Mouse (Mus musculus) limb, embryonic 10.5 days (tissue): ENCODE results near the gene Pgm3. TPM values are rescaled to one million over a fixed set of nuclear protein-coding genes. Genes with fewer than 3 reads are reported as not detected.
"Not testable (repeated sequence)": the region's sequence is repeated elsewhere in the genome, so short reads cannot be mapped to it uniquely, and the experiment has no call there.

Experiments used
- DNase-seq: peaks from one replicate; pipeline ENCODE4 v3.0.0-alpha.2; 2017; ENCODE audit warnings: low spot score
- H3K27ac ChIP-seq: fragments of 300-500 bp; sonication (generic); 2 replicates; pipeline ENCODE4 v1.5.1; 2016; ENCODE audit warnings: mild to moderate bottlenecking
- H3K27me3 ChIP-seq: fragments of 300-500 bp; sonication (generic); 2 replicates; pipeline ENCODE4 v1.6.1; 2016; ENCODE audit warnings: low read depth, mild to moderate bottlenecking; ENCODE audit not compliant: poor library complexity, severe bottlenecking
- H3K36me3 ChIP-seq: fragments of 300-500 bp; sonication (generic); 2 replicates; pipeline ENCODE4 v1.6.1; 2016; ENCODE audit warnings: mild to moderate bottlenecking, moderate library complexity
- H3K4me1 ChIP-seq: fragments of 300-500 bp; sonication (generic); 2 replicates; pipeline ENCODE4 v1.6.1; 2016
- H3K4me3 ChIP-seq: fragments of 300-500 bp; sonication (generic); 2 replicates; pipeline ENCODE4 v1.5.1; 2016; ENCODE audit warnings: mild to moderate bottlenecking, moderate library complexity
- H3K9me3 ChIP-seq: fragments of 300-500 bp; sonication (generic); replicated peaks from 2 replicates; pipeline ENCODE4 v1.6.1; 2016; ENCODE audit warnings: mild to moderate bottlenecking
- WGBS: fragments of 180-500 bp; shearing (Covaris S2); methylation state at CpG from one replicate; pipeline ENCODE4 v1.1.7; 2016; 5-methylcytosine and 5-hydroxymethylcytosine counted together
- polyA plus RNA-seq: library from polyadenylated mRNA; unstranded; fragments of >200 nt; fragmentation: Nextera tagmentation; extraction: Ambion mirVana; gene quantifications from 2 replicates; pipeline ENCODE4 v1.2.1, GENCODE M21; 2016

The Pgm3 gene
- polyA plus RNA-seq = 34.2 and 37.2 TPM in 2 replicates

DNA sequence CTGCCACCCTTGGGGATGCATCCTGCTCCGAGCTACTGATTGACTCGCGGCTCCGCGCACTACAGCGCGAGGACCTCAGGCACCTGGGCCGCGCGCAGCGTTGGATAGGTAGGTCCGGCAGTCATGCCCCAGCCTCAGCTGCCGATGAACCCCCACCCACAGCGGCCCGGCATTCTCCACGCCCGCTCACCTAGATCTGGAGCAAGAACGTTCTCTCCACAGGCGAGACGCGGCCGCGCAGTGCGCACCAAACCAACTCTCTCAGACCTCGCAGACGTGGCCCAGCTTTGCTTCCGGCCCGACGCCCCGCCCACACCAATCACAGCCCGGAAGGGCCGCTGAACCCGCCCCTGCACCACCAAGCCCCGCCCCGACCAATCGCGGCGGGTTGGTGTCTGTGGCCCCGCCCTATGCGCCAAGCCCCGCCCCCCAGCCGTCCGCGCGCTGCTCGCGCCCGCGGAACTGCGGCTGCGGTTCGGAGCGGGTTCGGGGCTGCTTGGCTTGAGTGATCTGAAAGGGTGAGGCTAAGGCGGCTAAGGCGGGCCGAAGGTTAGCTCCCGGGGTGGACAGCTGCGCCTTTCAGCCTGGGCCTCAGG, at the start of gene Pgm3, which contains the start of gene Rwdd2a:
Pgm3 (minus strand) TSS at position 303 of the 596 bp plus-strand sequence.
Rwdd2a (plus strand) TSS at position 452 of the 596 bp plus-strand sequence.
- Histone ChIP-seq H3K4me3 (peak within 1 kb of the TSS; percentile 76), H3K9me3 (no peaks in the 10 kb centered on the region), H3K36me3 (peaks cover 28% of the 10 kb centered on the region), H3K27ac (peak within 1 kb of the TSS; percentile 80), H3K4me1 (peaks cover 17% of the 10 kb centered on the region), H3K27me3 (peaks cover 5% of the 10 kb centered on the region; the same call in 1 of the 2 replicates)
- DNase-seq = peak; percentile 98
- under 1% methylated on average over 59 of the region's 59 CpGs for WGBS

DNA sequence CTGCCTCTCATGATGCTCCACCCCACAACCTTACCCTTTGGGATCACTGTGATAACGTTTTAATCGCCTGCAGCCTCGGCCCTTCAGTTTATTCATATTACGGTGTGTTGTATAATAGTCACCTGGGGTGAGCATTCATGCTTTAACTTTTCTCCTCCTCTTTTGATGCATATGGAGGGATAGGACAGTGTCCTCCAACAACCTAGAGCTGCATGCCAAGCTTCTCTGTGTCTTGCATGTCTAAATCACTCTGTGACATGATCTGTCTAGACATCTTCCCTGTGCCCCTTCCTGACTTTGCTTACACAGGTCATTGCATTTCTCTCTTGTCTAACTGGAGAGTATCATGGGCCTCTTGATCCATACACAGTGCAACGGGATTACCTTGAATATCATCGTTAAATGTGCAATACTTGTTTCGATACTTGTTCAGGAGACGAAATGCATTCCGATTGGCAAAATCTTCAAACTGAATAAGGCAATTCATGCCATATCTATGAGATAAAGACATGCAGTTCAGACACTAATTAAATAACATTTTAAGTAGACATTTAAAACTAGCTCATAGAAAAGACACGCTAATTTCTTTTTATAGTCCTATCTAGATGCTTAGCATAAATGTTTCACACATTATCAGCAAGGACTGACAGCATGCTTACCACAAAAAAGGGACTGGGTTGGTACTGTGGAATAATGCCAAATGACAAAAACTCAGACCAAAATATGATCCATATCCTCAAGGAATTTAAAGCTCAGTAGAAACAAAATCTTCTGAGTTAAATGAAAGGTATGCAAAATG, 47.9 kb upstream of the Pgm3 start:
- Histone ChIP-seq H3K9me3 (no peaks in the 10 kb centered on the region), H3K27me3 (no peaks in the 10 kb centered on the region), H3K27ac (no peak overlapping the region), H3K36me3 (no peaks in the 10 kb centered on the region), H3K4me3 (no peak overlapping the region), H3K4me1 (no peaks in the 10 kb centered on the region)
- no peak for DNase-seq
- WGBS = 92% methylated on average over 10 of the region's 10 CpGs

DNA sequence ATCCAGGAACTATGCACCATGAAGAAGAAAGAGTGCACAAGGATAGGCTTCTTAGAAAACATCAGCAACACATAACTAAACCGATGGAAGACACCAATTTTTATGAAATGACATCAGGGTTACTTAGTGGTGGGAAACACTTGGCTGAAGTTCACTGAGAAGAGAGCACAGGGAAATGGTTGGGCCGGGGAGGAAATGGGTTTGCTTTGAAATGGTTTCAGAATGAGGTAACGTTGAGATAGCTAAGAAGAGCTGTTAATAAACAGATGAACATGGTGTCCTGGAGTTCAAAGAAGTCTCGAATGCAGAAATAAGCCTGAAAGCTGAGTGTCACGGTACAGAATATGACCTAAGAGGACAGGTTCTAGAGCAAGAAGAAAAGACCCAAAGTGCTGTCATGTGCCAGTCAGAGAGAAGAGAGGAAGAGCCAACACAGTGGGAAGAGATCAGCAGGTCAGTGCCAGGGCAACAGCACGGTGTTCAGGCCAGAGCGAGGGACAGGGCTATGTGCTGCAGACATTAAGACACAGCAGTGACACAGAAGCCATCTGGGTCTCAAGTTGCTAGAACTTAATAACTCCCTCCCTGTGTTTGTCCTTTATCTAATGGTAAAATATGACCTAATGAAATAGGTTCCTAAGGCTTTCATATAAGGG, 46.3 kb upstream of the Pgm3 start:
- H3K4me1 ChIP-seq = no peaks in the 10 kb centered on the region
- H3K9me3 ChIP-seq = no peaks in the 10 kb centered on the region
- H3K4me3 ChIP-seq = no peak overlapping the region
- DNase-seq = no peak
- no peaks in the 10 kb centered on the region for H3K36me3 ChIP-seq
- H3K27me3 ChIP-seq = no peaks in the 10 kb centered on the region
- WGBS = 83% methylated on average over 7 of the region's 7 CpGs
- H3K27ac ChIP-seq = no peak overlapping the region

DNA sequence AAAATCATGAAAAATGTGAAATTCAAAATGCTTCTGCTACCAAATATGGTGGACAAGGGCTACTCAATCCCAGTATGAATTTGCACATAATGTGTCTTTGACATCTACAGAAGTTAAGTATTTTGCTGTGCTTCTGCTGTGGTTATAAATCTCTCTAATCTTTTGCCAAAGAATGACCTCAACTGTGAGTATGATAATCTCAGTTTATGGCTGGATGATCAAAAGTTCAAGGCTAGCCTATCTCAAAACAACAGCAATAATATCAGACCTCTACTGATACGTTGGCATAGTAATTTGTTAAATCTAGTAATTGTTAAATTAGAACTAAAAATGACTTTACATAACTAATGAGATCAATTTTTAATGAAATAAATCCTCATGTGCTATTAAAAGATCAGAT, 44.1 kb upstream of the Pgm3 start:
- Histone ChIP-seq H3K4me3 (no peak overlapping the region), H3K27ac (no peak overlapping the region), H3K27me3 (no peaks in the 10 kb centered on the region), H3K4me1 (no peaks in the 10 kb centered on the region), H3K9me3 (no peaks in the 10 kb centered on the region), H3K36me3 (no peaks in the 10 kb centered on the region)
- WGBS = 86% methylated on average over 1 of the region's 1 CpGs
- no peak for DNase-seq

DNA sequence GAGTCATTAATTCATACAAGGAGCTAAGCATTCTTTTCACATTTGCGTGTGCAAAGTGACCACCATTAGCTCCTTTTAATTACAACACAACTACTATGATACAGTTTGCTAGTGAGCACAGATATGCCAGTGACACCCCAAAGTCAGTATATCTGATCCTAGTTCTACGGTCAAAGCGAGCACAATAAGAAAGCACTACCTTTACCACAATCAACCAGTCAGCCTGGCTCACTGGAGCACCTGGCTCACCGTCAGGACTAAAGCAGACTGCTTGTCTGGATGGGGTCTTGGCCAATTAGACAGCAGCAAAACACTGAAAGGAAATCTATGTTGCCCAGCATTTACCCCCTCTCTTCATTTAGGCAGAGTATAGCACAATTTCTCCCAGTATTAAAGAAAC, 40.4 kb upstream of the Pgm3 start:
- no peak overlapping the region for H3K27ac ChIP-seq
- WGBS = 94% methylated on average over 4 of the region's 4 CpGs
- H3K27me3 ChIP-seq = no peaks in the 10 kb centered on the region
- no peaks in the 10 kb centered on the region for H3K9me3 ChIP-seq
- H3K36me3 ChIP-seq = no peaks in the 10 kb centered on the region
- no peak for DNase-seq
- no peaks in the 10 kb centered on the region for H3K4me1 ChIP-seq
- no peak overlapping the region for H3K4me3 ChIP-seq

DNA sequence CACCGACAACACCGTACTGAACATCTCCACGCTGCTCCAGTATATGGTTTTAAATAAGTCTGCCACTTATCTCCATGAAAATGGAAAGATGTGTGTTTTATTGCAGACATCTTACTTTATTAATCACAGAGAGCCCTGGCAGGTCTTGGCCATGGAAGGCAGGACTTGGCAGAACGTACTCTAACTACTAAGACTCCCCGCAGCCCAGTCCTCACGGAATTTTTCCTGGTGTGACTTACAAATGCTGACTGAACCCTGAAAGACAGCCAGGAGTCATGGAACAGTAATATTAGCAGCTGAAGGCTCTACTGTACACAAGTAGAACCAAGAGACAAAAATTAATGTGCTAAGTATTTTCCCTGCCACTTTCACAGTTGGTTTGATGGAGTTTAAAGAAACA, 34.1 kb upstream of the Pgm3 start:
- Histone ChIP-seq H3K27me3 (no peaks in the 10 kb centered on the region), H3K4me3 (no peak overlapping the region), H3K9me3 (no peaks in the 10 kb centered on the region), H3K4me1 (no peaks in the 10 kb centered on the region), H3K27ac (no peak overlapping the region), H3K36me3 (no peaks in the 10 kb centered on the region)
- DNase-seq = no peak
- WGBS = 92% methylated on average over 6 of the region's 6 CpGs

DNA sequence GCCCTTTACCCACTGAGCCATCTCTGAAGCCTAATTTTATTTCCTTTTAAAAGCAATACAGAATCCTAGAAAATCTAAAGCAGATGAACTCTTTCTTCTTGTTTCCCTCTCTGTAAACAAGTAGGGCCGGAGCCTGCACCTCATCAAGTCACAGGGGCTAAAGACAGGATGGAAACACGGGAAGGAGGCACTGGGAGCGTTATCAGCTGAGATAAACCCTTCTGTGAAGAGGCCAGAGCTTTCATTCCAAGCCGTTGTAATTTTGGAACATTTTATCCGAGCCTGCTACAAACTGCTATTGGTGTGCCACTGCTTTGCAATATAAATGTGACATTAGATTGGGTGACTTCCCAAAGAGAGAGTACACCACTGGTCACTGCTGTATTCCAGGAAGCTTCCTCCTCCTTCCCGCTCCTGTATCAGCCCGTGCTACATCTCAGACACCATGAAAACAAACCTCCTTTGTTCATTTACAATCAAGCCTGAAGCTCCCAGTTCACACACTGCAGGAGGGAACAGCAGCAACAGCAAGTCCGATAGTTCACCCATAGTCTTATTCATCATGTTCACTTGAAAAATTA, 28.2 kb upstream of the Pgm3 start:
- no peak overlapping the region for H3K27ac ChIP-seq
- H3K4me1 ChIP-seq = 0 out of 2 replicates have a peak, but pooled peaks cover 6% of the 10 kb centered on the region
- H3K36me3 ChIP-seq = peaks cover 4% of the 10 kb centered on the region; the same call in 1 of the 2 replicates
- no peaks in the 10 kb centered on the region for H3K9me3 ChIP-seq
- WGBS = 54% methylated on average over 8 of the region's 8 CpGs
- no peak overlapping the region for H3K4me3 ChIP-seq
- DNase-seq = no peak
- no peaks in the 10 kb centered on the region for H3K27me3 ChIP-seq

DNA sequence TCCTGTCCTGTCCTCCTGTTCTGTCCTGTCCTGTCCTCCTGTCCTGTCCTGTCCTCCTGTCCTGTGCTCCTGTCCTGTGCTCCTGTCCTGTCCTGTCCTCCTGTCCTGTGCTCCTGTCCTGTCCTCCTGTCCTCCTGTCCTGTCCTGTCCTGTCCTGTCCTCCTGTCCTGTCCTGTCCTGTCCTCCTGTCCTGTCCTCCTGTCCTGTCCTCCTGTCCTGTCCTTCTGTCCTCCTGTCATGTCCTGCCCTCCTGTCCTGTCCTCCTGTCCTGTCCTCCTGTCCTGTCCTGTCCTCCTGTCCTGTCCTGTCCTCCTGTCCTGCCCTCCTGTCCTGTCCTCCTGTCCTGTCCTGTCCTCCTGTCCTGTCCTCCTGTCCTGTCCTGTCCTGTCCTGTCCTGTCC, 25.3 kb upstream of the Pgm3 start:
- H3K4me3 ChIP-seq, H3K27me3 ChIP-seq, H3K4me1 ChIP-seq, H3K36me3 ChIP-seq, H3K27ac ChIP-seq, H3K9me3 ChIP-seq, DNase-seq: not testable (repeated sequence)

DNA sequence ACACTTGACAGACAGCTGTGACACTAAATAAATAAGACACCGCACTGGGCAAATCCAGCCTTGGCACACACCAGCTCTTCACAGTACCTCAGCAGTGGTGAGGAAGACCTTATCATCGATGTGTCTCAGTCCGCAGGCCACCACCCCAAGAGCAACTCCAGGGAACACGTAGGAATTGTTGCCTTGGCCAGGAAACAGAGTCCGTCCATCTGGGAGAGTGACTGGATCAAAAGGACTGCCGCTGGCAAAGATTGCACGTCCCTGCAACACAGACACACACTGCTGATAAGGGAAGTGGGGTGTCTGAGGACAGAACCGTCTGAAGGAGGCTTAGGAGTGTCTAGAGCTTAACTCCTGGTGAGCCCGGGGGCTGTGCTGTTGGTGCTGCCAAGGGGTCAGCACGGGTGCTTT, 22.7 kb upstream of the Pgm3 start:
- H3K4me1 ChIP-seq, H3K4me3 ChIP-seq, H3K27me3 ChIP-seq, H3K27ac ChIP-seq, H3K36me3 ChIP-seq, DNase-seq, H3K9me3 ChIP-seq: not testable (repeated sequence)
- WGBS = 56% methylated on average over 10 of the region's 10 CpGs

DNA sequence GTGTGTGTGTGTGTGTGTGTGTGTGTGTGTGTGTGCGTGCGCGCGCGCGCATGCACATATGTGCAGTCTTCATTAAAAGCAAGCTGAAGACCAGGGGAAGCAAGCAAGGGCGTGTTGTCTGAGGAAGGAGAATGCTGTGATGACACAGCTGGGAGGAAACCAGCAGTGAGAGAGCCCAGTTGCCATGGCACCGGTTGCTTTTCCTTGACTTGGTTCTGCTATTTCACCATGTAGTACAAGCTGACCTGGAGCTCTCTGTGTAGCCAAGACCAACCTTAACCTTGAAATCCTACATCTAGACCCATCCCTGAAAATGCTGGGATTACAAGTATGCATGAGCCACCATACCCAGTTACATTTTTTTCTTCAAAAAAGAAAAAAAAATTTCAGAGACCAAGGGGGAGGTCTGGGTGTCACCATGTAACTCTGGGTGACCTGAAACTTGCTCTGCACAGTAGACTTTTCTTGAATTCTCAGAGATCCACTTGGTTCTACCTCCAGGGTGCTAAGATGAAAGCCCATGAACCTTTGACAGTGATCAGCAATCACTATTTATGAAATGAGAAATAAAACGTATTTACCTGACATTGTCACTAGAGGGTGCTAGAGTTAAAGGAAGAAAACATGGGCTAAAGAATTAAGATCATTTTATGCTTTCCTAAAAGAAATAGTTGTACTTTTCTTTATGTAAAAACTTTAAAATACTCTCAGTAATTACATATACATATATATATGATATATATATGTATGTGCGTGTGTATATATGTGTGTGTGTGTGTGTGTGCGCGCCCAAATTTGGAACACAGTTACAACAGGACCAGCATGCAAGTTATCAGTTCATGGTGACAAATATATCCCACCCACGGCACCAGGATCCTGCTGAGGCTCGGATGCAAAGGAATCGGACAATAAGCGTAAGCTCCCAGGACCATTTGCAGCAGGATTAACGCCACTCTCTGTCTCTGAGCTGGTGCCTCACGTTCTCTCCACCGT, 21.3 kb upstream of the Pgm3 start:
- 81% methylated on average over 19 of the region's 19 CpGs for WGBS
- Histone ChIP-seq H3K4me1 (no peaks in the 10 kb centered on the region), H3K36me3 (peaks cover 4% of the 10 kb centered on the region; the same call in 1 of the 2 replicates), H3K27me3 (no peaks in the 10 kb centered on the region), H3K9me3 (no peaks in the 10 kb centered on the region), H3K27ac (no peak overlapping the region), H3K4me3 (no peak overlapping the region)
- no peak for DNase-seq

DNA sequence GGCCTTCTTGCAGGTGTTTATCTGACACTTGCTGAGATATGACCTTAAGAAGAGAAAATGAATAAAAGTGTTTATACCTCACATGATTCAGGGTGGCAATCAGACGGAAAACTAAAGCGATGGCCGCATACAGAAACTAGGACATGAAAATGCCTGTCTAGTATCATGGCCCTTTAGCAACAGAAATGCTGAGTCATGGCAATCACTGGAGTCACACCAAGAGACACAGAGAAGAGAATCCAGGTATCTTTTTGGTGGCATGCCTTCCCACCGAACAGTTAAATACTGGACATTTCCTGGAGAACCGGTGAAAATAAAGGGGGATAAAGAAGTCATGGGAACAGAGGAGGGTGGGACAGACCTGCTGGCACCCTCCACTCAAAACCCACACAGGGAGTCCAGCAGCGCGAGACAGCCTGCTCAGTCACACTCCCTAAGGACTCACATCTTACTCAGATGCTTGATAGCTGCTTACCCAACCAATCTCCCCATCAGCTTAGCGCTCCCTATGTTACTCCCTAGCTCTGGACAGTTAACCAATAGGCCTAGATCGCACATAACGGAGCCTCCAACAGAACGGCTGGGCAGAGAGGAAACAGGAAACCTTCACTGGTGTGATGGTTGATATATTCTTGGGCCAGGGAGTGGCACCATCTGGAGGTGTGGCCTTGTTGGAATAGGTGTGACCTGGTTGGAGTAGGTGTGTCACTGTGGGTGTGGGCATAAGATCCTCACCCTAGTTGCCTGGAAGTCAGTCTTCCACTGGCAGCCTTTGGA, 15.6 kb upstream of the Pgm3 start:
- no peaks in the 10 kb centered on the region for H3K4me1 ChIP-seq
- H3K36me3 ChIP-seq = no peaks in the 10 kb centered on the region
- H3K27ac ChIP-seq = no peak overlapping the region
- H3K9me3 ChIP-seq = no peaks in the 10 kb centered on the region
- no peak for DNase-seq
- H3K27me3 ChIP-seq = no peaks in the 10 kb centered on the region
- no peak overlapping the region for H3K4me3 ChIP-seq
- WGBS = 93% methylated on average over 11 of the region's 11 CpGs
